Mouse (Mus musculus) ovary, postnatal 14 days (tissue): ENCODE results near the gene Rangap1.
"Not testable (repeated sequence)": the region's sequence is repeated elsewhere in the genome, so short reads cannot be mapped to it uniquely, and the experiment has no call there.

Experiments
- DNase-seq: peaks from one replicate; pipeline ENCODE4 v3.0.0; 2022; ENCODE audit warnings: low spot score

Gene Rangap1

DNA sequence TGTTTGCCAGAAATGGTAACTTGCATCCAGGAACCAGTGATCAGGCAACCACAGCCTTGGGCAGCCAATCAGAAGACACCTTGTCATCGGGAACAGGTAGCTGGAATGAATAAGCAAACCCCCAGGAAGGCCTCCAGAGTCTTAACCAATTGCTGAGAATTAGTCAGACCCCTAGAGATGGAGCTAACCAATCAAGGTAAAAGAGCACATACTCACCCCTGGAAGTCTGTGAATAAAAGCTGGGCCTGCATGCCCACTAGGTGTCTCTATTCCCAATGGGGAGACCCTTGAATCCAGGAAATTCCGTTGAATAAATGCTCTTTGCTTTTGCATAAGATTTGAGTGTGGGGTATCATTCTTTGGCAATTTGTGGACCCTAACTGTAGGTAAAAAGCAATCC, 5.4 kb downstream of the Rangap1 start:
- DNase-seq = no peak

DNA sequence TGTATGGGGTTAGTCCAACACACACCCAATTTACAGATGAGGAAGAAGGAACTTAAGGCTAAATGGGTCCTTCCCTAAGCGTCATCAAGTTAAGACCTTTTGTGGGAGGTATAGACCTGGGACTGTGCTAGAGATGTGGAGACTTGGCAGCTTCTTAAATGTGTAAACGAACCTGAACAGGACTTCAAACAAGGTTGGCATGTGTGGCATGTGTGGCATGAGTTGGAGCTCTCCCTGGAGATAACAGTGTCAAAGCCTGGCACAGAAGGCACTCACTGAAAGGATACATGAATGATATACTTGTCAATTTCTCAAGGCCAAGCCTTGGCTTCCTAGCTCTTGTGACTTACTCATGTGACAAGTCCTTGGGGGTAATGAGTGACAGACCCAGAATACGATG, 6.0 kb downstream of the Rangap1 start:
- no peak for DNase-seq

DNA sequence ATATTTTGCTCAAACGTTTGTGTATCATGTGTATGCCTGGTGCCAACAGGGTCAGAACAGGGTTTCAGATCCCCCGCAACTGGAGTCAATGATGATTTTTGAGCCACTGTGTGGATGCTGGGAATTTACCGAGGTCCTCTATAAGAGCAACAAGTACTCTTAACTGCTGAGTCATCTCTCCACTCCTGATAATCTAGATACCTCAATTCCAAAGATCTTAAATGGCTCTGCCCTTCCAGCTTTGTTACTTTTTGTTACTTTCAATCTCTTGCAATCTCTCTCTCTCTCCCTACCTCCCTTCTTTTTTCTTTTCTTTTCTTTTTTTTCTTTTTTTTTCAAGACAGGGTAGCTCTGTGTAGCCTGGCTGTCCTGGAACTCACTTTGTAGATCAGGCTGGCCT, 10.3 kb downstream of the Rangap1 start:
- DNase-seq = no peak

DNA sequence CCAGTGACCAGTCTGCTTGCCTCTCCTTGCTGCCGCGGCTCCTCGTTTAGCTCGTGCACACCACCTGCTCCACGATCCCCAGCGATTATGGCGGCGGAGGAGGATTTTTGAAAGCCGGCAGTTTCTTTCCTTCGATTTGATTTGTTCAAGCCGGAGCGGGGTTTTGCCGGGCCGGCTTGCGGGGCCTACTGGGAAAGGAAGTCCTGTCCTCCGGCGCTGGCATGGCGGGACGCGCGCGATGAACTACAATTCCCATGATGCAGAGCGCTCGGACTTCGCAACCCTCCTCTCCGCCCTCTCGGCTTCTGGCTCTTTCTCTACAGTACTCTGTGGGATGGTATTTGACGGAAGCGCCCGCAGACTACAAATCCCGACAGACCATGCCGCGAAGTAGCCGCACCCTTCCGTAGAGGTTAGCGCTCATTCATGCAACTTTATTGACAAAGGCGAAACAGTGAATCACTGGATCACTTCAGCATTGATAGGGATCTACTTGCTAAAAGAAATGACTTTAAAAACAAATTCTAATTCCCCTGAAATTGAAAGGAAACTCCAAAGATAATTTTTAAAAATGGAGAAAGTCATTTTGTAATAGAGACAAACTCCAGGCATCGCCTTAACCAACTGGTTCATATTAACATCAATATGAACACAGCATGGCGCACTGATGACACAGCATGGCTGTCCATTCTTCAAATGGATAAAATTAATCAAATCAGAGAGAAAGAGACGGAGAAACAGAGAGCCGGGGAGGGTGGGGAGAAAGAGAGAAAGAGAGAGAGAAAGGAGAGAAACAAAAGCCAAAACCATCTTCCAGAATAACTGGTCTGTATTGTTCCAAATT, 15.3 kb downstream of the Rangap1 start:
- DNase-seq = peak; percentile 89

DNA sequence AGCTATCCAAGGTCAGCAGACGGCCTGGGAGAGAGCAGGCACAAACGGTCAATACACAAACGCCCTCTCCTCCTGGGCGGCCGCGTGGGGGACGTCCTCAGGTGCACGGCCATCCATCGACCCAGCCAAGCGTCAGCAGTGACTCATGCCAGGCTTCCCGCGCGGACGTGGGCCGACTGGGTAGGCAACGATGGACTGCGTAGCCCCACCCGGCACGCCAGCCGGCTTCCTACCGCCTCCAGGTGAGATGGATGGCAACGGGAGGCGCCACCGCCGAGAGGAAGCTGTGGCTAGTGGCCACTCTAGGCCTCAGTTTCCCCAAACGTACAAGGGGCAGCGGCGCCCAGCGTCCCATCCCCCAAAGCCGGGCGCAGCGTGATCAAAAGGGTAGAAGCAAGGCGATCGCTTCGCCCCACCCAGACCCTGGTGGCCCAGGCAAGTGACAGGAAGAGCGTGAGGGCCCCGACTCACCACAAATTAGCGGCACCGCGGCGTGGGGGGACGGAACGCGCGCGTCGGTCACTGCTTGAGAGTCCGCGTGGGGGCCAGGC, 16.0 kb downstream of the Rangap1 start:
- no peak for DNase-seq

DNA sequence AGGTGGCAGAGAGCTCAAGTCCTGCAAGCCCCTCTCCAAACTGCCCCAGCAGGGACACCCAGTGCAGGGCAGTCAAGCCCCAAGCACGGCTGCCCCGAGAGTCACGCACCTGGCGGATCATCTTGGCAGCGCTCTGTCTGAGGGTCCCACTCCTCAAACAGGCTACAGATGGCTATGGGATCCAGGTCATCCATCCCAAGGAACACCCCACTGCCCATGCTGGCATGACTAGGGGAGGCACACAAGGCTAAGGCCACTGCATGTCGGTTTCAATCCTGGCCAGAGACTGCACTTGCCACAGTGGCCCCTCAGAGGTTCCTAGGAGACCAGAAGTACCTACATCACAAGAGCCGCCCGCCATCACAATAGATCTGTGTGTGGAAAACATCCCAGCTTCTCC, 19.4 kb downstream of the Rangap1 start:
- no peak for DNase-seq

DNA sequence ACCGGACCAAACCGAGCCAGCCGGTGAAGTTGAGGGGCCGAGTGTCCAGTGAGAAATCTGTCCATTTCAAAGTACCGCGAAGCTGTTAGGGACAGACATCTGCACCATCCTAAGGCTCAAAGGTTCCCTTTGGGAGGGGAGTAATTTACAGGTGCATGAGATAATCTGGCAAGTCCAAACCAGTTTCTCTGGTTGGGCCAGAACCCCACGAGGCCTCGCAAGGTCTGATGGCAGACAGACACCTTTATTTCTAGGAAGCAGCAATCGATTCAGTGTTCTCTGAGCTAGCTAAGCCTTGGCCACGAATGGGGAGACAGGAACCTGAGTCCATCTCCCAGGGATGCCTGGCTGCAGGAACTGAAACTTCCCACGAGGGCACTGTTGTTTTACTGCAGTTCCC, 21.7 kb downstream of the Rangap1 start:
- DNase-seq = no peak

DNA sequence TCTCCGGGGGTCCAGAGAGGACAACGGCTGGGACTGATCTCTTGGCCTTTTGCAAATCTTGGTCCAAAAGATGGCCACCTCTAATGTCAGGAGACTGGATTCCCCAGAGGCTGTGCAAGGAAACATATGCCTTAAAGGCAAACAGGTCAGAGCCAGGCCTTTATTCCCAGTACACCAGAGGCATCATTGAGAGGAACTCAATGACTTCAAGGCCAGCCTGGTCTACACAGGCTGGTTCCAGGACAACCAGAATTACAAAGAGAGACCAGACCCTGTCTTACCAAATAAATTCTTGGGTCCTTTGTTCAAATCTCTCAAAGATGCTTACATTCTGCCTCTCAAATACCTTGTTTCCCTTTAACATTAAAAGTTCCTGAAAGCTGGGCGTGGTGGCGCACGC, 23.0 kb downstream of the Rangap1 start:
- no peak for DNase-seq

DNA sequence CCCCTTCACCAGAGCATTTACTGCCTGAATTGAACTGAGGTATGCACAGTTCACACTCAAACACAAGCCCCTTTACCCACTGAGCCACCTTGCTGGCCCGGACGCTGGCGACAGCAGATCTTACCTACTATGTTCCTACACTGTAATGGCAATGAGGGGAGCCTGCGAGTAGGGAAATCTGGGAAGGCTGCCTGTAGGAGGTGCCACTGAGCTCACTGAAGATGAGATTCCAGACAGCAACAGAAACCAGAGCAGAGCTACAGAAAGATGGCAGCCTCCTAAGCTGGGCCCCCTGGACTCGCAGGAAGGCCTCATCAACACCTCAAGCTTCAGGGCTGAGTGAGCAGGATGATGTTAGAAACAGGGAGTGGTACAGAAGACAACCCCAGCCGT, 26.2 kb downstream of the Rangap1 start:
- no peak for DNase-seq

DNA sequence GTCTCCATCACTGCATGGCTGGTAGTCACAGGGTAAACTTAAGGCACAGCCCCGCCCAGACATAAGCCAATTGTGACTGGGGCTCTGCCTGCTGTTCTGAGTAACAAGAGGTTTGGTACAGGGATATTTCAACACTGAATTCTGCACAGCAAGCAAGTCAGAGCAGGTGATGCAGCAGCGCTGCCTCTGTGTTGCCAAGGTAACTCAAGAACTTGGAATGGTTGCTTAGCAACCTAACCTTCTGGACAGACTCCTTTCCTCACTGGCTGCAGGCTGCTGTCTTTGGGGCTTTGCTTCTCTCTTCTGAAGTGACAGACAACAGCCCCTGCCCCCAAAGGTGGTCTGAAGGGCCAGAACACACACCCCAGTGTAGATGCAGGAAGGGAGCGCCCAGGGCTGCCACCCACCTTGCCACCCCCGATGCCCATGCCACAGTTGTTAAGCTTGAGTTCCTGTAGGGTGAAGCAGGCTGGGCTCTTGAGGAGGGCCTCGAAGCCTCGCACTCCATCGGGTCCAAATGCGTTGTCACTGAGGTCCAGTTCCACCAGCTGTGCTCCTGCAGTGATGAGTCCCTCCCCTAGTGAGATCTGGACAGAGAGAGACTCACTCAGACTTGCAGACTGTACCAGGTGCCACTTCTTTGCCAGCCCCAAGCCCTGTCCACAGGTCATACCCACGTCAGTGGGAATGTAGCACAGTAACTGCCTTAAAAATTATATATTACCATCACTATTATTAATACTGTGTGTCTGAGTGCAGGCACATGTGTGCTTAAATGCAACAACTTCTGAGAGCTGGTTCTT, 26.8 kb downstream of the Rangap1 start:
- no peak for DNase-seq

DNA sequence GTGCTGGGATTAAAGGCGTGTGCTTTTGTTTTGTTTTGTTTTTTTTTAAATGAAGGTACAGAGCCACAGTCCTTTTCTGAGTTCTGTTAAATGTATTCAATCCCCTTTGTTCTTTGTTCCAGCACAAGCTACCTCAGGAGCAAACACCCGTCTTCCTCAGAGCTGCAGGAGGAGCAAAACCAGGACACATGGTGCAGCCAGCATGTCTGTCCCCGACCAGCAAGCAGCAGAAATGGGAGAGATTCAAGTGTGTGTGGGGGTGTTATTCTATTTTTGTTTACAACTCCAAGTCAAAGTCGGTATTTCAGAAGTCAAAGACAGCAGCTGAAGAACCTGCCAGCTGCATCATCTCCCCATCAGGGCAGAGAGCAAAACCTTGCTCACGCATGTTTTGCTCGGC, 31.6 kb downstream of the Rangap1 start:
- DNase-seq = no peak

DNA sequence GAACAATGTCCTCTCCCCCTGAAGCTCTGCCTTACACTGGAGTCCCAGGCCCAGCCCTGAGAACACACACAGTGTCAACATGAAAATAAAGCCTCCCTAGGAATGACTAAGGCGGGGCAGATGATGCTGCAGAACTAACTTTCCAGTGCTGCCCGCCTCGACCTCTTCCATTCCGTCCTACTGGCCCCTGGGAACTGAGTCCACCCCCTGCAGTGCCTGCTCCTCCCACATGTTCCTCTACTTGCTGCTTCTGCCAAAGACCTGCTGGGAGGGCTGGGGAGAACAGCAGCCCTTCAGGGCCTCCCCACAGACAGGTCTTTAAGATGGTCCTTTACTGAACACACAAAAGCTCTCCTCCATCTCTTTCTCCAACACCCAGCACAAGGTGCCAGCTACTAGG, 34.5 kb downstream of the Rangap1 start:
- no peak for DNase-seq

DNA sequence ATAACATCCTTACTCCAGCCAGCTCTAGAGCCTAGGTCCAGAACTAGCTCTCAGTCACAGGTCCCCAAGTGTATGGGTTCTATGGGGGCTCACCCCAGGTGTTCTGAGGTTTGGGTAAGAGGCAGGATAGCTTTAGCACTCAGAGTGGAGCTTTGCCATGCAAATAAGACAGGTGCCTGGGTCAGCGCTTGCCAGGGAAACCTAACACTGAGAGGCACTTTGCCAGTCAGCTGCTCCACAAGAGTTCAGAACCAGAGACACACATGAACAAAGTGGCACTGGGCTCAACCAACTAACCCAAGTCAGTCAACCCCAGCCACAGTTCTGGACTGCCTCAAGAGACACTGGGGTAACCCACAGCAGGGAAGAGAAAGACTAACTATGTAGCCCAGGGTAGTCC, 35.6 kb downstream of the Rangap1 start:
- DNase-seq = no peak

DNA sequence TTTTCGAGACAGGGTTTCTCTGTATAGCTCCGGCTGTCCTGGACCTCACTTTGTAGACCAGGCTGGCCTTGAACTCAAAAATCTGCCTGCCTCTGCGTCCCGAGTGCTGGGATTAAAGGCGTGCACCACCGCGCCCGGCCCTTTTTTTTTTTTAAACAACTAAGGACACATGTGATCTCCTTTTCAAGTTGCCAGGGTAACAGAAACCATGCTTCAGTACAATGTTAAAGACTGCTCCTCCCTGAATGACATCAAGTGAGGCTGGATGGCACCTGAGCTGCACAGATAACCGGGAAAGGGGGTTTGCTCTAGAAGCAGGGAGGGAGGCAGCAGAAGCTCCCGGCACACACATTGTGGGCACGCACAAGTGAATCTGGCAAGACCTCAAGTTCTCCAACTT, 36.3 kb downstream of the Rangap1 start:
- DNase-seq = no peak

DNA sequence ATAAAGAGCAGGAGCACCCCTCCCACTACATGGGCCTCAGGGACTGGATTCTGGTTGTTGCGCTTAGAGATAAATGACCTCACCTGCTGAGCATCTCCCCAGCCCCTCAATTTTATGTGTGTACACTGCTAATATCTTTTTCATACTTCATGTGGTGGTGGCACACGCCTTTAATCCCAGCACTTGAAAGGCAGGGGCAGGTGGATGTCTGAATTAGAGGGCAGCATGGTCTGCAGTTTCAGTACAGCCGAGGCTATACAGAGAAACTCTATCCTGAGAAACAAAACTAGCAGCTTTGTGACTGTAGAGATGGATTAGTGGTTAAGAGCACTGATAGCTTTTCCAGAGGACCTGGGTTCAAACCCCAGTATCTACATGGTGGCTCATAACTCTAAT, 42.2 kb downstream of the Rangap1 start:
- no peak for DNase-seq

DNA sequence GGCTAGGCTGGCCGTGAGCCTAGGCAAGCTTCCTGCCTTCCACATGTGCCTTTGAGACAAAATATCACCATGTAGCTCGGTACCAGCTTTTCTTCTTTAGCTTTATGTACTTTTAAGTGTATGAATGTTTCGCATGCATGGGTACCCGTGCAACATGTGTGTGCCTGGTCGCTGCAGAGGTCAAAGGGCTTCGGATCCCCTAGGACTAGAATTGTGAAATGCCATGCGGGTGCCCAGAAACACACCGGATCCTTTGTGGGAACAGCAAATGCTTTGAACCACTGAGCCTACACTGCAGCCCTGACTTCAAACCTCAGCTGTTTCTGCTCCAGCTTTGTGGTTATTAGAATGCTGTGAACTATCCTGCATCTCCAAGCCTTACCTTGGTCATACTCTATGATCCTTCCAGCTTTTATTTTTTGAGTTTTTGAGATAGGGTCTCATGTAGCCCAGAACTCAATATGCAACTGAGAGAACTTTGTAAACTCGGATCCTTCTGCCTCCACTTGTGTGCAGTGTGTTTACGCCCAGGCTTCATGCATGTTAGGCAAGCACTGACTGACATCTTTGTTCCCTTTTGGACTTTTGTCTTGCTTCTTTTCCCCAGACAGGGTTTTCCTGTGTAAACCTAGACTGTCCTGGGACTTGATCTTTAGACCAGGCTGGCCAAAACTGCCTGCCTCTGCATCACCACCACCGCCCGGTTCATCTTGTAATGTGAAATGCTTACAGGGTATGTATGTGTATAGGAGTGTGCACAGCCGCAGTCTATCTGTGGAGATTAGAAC, 42.8 kb downstream of the Rangap1 start:
- no peak for DNase-seq

DNA sequence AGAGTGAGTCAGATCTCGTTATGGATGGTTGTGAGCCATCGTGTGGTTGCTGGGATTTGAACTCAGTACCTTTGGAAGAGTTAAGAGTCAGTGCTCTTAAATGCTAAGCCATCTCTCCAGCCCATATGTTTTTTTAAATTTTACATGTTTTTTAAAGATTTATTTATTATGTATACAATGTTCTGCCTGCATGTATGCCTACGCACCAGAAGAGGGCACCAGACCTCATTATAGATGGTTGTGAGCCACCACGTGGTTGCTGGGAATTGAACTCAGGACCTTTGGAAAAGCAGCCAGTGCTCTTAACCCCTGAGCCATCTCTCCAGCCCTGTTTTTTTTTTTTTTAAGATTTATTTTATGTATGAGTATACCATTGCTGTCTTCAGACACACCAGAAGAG, 44.0 kb downstream of the Rangap1 start:
- not testable (repeated sequence) for DNase-seq

DNA sequence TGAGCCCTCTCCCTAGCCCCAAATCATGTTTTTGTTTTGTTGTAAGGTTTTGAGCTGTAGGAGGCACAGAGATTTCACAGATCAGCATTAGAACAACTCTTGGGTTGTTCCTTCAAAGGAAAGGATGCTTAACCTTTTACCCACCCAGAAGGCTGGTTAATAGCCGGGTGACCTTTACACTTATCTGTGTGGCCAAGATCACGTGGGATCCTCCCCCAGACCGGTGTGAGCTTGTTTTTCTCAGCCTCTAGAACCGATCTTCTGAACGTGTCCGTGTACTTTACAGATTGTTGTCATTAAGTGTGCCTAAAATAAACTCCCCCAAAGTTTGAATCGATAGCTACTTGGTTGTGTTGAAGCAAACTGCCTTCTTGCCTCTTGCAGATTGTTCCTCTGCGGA, 44.7 kb downstream of the Rangap1 start:
- no peak for DNase-seq

DNA sequence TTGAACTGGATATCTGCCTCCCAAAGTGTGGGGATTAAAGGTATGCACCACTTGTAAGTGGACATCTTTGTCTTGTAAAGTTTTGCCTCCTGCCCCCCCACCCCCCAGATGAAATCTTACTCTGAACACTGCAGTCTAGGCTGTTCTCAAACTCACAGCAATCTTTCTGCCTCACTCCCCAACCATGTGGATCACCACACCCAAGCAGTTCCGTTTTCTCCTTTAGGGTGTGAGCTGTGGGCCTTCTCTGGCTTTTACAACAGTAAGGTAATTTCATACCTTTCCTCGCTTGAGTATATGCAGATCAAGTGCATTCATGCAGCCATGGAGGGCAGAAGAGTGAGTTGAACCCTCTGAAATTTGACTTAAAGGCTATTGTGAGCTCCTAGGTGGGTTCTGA, 45.2 kb downstream of the Rangap1 start:
- DNase-seq = no peak

DNA sequence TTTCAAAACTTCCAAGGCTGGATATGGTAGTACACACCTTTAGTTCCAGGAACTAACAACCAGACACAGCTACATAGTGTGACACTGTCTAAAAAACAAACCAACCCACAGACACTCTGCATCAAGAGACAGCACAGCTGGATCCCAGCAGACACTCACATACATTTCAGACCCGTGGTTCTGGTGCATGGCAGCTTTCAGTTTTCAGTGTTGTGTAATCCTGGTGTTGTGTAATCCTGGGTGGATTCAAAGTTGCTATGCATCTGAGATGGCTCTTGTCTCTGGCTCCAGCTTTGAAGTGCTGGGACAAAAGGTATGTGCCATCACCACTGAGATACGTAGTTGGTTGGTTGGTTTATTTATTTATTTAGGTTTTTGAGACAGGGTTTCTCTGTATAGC, 46.8 kb downstream of the Rangap1 start:
- DNase-seq = no peak

DNA sequence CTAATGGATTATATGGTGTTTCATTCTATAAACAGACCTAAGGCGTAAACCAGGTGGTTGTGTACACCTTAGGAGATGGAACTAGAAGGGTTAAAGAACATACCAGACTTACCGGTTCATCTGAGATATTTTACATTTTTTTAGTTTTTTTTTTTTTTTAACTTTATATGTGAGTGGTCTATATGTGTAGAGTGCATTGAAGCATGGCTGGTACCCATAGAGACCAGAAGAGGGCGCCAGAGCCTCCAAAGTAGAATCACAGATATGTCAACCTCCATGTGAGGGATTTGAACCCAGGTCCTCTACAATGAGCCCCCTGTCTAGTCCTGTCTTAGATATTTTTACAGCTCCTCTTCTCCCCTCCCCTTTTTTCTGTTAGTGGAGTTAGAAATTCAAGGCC, 47.5 kb downstream of the Rangap1 start:
- no peak for DNase-seq

DNA sequence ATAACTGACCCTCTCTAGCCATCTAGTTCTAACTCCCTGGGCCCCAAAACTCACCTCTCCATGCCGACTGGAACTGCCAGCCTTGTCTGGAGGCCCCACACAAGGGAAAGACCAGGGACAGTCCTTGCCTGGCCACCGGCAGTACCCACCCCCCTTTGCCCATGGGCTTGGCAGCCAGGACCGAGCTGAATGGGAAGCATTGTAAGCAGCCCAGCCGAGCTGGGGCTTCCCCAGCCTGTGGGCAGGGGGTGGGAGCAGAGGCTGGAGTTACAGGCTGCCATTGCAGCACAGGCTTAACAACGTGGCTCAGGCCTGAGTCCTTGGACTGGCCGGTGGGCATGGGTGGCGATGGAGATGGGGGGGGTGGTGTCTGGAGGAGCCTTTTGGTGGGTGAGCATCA, 48.2 kb downstream of the Rangap1 start, which contains the start of gene Chadl:
TSS of gene Chadl (minus strand) at position 113 of the 400 bp plus-strand sequence.
- DNase-seq = no peak
